Comparison of ENCODE assay signal across 20 mouse cellular contexts in the genomic region with DNA sequence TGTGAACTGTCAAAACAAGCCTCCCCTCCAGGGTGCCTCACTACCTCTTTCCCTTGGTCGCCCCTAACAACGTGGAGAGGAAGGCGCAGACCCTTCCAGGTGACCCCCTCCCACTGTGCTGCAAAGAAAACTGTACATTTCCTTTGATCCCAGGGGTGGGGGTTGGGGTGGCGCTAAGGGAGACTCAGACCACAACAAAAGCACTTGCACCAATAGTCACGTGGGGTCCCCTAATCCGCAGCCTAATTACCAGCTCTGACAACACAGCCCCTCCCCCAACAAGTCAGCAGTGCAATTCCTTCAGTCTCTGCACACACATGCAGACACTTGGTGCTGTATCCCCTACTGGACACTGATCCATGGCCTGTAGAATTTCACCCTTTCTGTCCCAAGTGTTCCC. TPM values are rescaled to one million over a fixed set of nuclear protein-coding genes. Genes with fewer than 3 reads are reported as not detected.
DNase-seq lines count a peak whose midpoint lies in the region; ATAC-seq lines count a peak whose summit lies in the region.
"Had no signal": no experiment of that assay in that cellular context is flagged by ENCODE, and none has a peak within 500 bp of the region (broad histone marks: within the 10 kb centered on the region; RNA-seq: fewer than 3 reads in every experiment).

No protein-coding gene starts in this region.

- no peak overlapping the region for H3K4me3 ChIP-seq in hindbrain, embryonic 11.5 days (ENCODE audit: low read depth, low read length)
- H3K4me3 ChIP-seq in hindbrain, embryonic 14.5 days (replicated peaks; ENCODE audit: low read length) = no peak overlapping the region
- no peak overlapping the region for H3K4me3 ChIP-seq in embryonic facial prominence, embryonic 10.5 days
- H3K4me3 ChIP-seq in limb, embryonic 12.5 days (replicated peaks) = no peak overlapping the region
- H3K4me3 ChIP-seq in intestine, embryonic 15.5 days (replicated peaks) = no peak overlapping the region
- H3K4me3 ChIP-seq in heart, embryonic 11.5 days (ENCODE audit: low read depth, low read length) = no peak overlapping the region
- H3K4me3 ChIP-seq: limb, embryonic 15.5 days; megakaryocyte, embryonic 14.5 days; stomach, embryonic 15.5 days had no signal

- no peaks in the 10 kb centered on the region for H3K27me3 ChIP-seq in hindbrain, embryonic 11.5 days (ENCODE audit: control insufficient read depth, insufficient read depth, low read length)
- H3K27me3 ChIP-seq in hindbrain, embryonic 14.5 days (ENCODE audit: control insufficient read depth, insufficient read depth, low read length) = peaks cover 4% of the 10 kb centered on the region; the same call in 1 of the 2 replicates
- peaks cover 59% of the 10 kb centered on the region for H3K27me3 ChIP-seq in embryonic facial prominence, embryonic 10.5 days (replicated peaks; ENCODE audit: low read depth, poor library complexity, severe bottlenecking)
- H3K27me3 ChIP-seq in limb, embryonic 12.5 days = peaks cover 8% of the 10 kb centered on the region
- no peaks in the 10 kb centered on the region; the same call in 1 of the 2 replicates for H3K27me3 ChIP-seq in intestine, embryonic 15.5 days (replicated peaks)
- peaks cover 9% of the 10 kb centered on the region; the same call in 1 of the 2 replicates for H3K27me3 ChIP-seq in heart, embryonic 11.5 days (ENCODE audit: control insufficient read depth, insufficient read depth, low read length)
- H3K27me3 ChIP-seq: limb, embryonic 15.5 days; stomach, embryonic 15.5 days had no signal

- peak; percentile 36 for DNase-seq in hindbrain, embryonic 11.5 days (ENCODE audit: low spot score)
- no peak for DNase-seq in hindbrain, embryonic 14.5 days (ENCODE audit: low spot score)
- peak; percentile 61 for DNase-seq in R1 (ENCODE audit: low read depth, low spot score)
- peak; percentile 66 for DNase-seq in embryonic facial prominence, embryonic 10.5 days (ENCODE audit: low spot score)
- DNase-seq in B cell, adult 2 months = no peak
- DNase-seq: cerebellum, adult 11 months; cerebellum, postnatal 14 days; gastrocnemius, postnatal 25 days; heart, postnatal 14 days; kidney, adult 8-10 months; kidney, postnatal 25 days; lung, postnatal 10 days; spleen, adult 18-20 months had no signal

- H3K4me1 ChIP-seq in hindbrain, embryonic 11.5 days (replicated peaks; ENCODE audit: control insufficient read depth, insufficient read depth, low read length) = 0 out of 2 replicates have a peak, but pooled peaks cover 5% of the 10 kb centered on the region
- peaks cover 21% of the 10 kb centered on the region for H3K4me1 ChIP-seq in hindbrain, embryonic 14.5 days (replicated peaks; ENCODE audit: control insufficient read depth, insufficient read depth, low read length)
- peaks cover 57% of the 10 kb centered on the region for H3K4me1 ChIP-seq in embryonic facial prominence, embryonic 10.5 days
- peaks cover 56% of the 10 kb centered on the region for H3K4me1 ChIP-seq in limb, embryonic 12.5 days (replicated peaks)
- H3K4me1 ChIP-seq in intestine, embryonic 15.5 days (replicated peaks) = 0 out of 2 replicates have a peak, but pooled peaks cover 14% of the 10 kb centered on the region
- peaks cover 19% of the 10 kb centered on the region; the same call in 1 of the 2 replicates for H3K4me1 ChIP-seq in heart, embryonic 11.5 days (ENCODE audit: control insufficient read depth, insufficient read depth, low read length)

- H3K36me3 ChIP-seq in hindbrain, embryonic 11.5 days (ENCODE audit: control insufficient read depth, insufficient read depth, low read length) = no peaks in the 10 kb centered on the region
- H3K36me3 ChIP-seq in hindbrain, embryonic 14.5 days (replicated peaks; ENCODE audit: control insufficient read depth, insufficient read depth) = no peaks in the 10 kb centered on the region
- no peaks in the 10 kb centered on the region for H3K36me3 ChIP-seq in embryonic facial prominence, embryonic 10.5 days (replicated peaks)
- no peaks in the 10 kb centered on the region for H3K36me3 ChIP-seq in limb, embryonic 12.5 days
- H3K36me3 ChIP-seq in intestine, embryonic 15.5 days = no peaks in the 10 kb centered on the region
- H3K36me3 ChIP-seq in heart, embryonic 11.5 days (ENCODE audit: control insufficient read depth, insufficient read depth, low read length) = no peaks in the 10 kb centered on the region
- H3K36me3 ChIP-seq: G1E; limb, embryonic 15.5 days; stomach, embryonic 15.5 days had no signal

- no peak for ATAC-seq in hindbrain, embryonic 11.5 days (ENCODE audit: low FRiP score)
- no peak for ATAC-seq in hindbrain, embryonic 14.5 days (ENCODE audit: low FRiP score)
- no peak for ATAC-seq in limb, embryonic 12.5 days (ENCODE audit: insufficient number of reproducible peaks, insufficient read depth, low FRiP score, low TSS enrichment, low read depth)
- no peak for ATAC-seq in intestine, embryonic 15.5 days
- ATAC-seq in heart, embryonic 11.5 days (replicated peaks; ENCODE audit: insufficient number of reproducible peaks, low FRiP score, low TSS enrichment) = no peak

- no peaks in the 10 kb centered on the region for H3K9me3 ChIP-seq in hindbrain, embryonic 11.5 days (ENCODE audit: control insufficient read depth, low read length)
- no peaks in the 10 kb centered on the region for H3K9me3 ChIP-seq in hindbrain, embryonic 14.5 days (ENCODE audit: control insufficient read depth, low read length)
- H3K9me3 ChIP-seq in embryonic facial prominence, embryonic 10.5 days = peaks cover 18% of the 10 kb centered on the region
- no peaks in the 10 kb centered on the region for H3K9me3 ChIP-seq in limb, embryonic 12.5 days
- no peaks in the 10 kb centered on the region for H3K9me3 ChIP-seq in intestine, embryonic 15.5 days
- H3K9me3 ChIP-seq in heart, embryonic 11.5 days (replicated peaks; ENCODE audit: control insufficient read depth, low read length) = no peaks in the 10 kb centered on the region
- H3K9me3 ChIP-seq: limb, embryonic 15.5 days; stomach, embryonic 15.5 days had no signal

- no peak overlapping the region for H3K4me2 ChIP-seq in hindbrain, embryonic 11.5 days (replicated peaks; ENCODE audit: low read depth, low read length)
- no peak overlapping the region for H3K4me2 ChIP-seq in hindbrain, embryonic 14.5 days (replicated peaks)
- H3K4me2 ChIP-seq in limb, embryonic 12.5 days = 0 out of 2 replicates have a peak overlapping the region, but pooled peaks have one; percentile 18
- no peak overlapping the region for H3K4me2 ChIP-seq in intestine, embryonic 15.5 days (replicated peaks)
- H3K4me2 ChIP-seq in heart, embryonic 11.5 days = no peak overlapping the region
- H3K4me2 ChIP-seq: limb, embryonic 15.5 days; stomach, embryonic 15.5 days had no signal

- 12% methylated on average over 6 of the region's 6 CpGs for WGBS in hindbrain, embryonic 11.5 days
- WGBS in hindbrain, embryonic 14.5 days = 5% methylated on average over 6 of the region's 6 CpGs
- 13% methylated on average over 6 of the region's 6 CpGs for WGBS in embryonic facial prominence, embryonic 10.5 days
- WGBS in limb, embryonic 12.5 days = 9% methylated on average over 6 of the region's 6 CpGs
- 21% methylated on average over 6 of the region's 6 CpGs for WGBS in intestine, embryonic 15.5 days
- WGBS in heart, embryonic 11.5 days (ENCODE audit: insufficient replicate concordance) = 19% methylated on average over 6 of the region's 6 CpGs

- H3K9ac ChIP-seq in hindbrain, embryonic 11.5 days (ENCODE audit: low read depth, low read length) = no peak overlapping the region
- no peak overlapping the region for H3K9ac ChIP-seq in hindbrain, embryonic 14.5 days
- H3K9ac ChIP-seq in limb, embryonic 12.5 days (replicated peaks) = no peak overlapping the region
- no peak overlapping the region for H3K9ac ChIP-seq in intestine, embryonic 15.5 days
- H3K9ac ChIP-seq in heart, embryonic 11.5 days (ENCODE audit: low read depth, low read length) = no peak overlapping the region
- H3K9ac ChIP-seq: limb, embryonic 15.5 days; stomach, embryonic 15.5 days had no signal

- H3K27ac ChIP-seq in hindbrain, embryonic 11.5 days (ENCODE audit: low read depth, low read length) = no peak overlapping the region
- no peak overlapping the region for H3K27ac ChIP-seq in hindbrain, embryonic 14.5 days
- peak overlapping the region; percentile 51 for H3K27ac ChIP-seq in embryonic facial prominence, embryonic 10.5 days (replicated peaks)
- no peak overlapping the region for H3K27ac ChIP-seq in limb, embryonic 12.5 days
- no peak overlapping the region for H3K27ac ChIP-seq in intestine, embryonic 15.5 days
- H3K27ac ChIP-seq in heart, embryonic 11.5 days (ENCODE audit: low read depth, low read length) = no peak overlapping the region
- H3K27ac ChIP-seq: limb, embryonic 15.5 days; stomach, embryonic 15.5 days had no signal

RNA-seq across cellular contexts. Expression of a gene that starts 5.8 kb away (rescaled TPM):
- 0.14 and 0.71 TPM in 2 replicates for polyA plus RNA-seq in hindbrain, embryonic 11.5 days (2014; fragmentation: Nextera tagmentation; extraction: Ambion mirVana)
- 0.90 and 1.0 TPM in 2 replicates for polyA plus RNA-seq in hindbrain, embryonic 14.5 days (2014; fragmentation: Nextera tagmentation; extraction: Ambion mirVana)
- 0.26 and 0.96 TPM in 2 replicates for polyA plus RNA-seq in embryonic facial prominence, embryonic 10.5 days (2016; fragmentation: Nextera tagmentation; extraction: Ambion mirVana)
- 1.3 and 1.4 TPM in 2 replicates for polyA plus RNA-seq in limb, embryonic 12.5 days (2016; fragmentation: Nextera tagmentation; extraction: Ambion mirVana)
- polyA plus RNA-seq in intestine, embryonic 15.5 days (2015; fragmentation: Nextera tagmentation; extraction: Ambion mirVana) = 11.4 and 13.4 TPM in 2 replicates
- polyA plus RNA-seq in heart, embryonic 11.5 days (2014; fragmentation: Nextera tagmentation; extraction: Ambion mirVana) = 0.52 and 0.87 TPM in 2 replicates

RNA-seq across cellular contexts. Expression of a gene that starts 6.9 kb away (rescaled TPM):
- 942 and 1,091 TPM in 2 replicates for polyA plus RNA-seq in hindbrain, embryonic 11.5 days (2014; fragmentation: Nextera tagmentation; extraction: Ambion mirVana)
- 293 and 336 TPM in 2 replicates for polyA plus RNA-seq in hindbrain, embryonic 14.5 days (2014; fragmentation: Nextera tagmentation; extraction: Ambion mirVana)
- polyA plus RNA-seq in embryonic facial prominence, embryonic 10.5 days (2016; fragmentation: Nextera tagmentation; extraction: Ambion mirVana) = 355 and 407 TPM in 2 replicates
- 1,371 and 1,459 TPM in 2 replicates for polyA plus RNA-seq in limb, embryonic 12.5 days (2016; fragmentation: Nextera tagmentation; extraction: Ambion mirVana)
- 672 and 702 TPM in 2 replicates for polyA plus RNA-seq in intestine, embryonic 15.5 days (2015; fragmentation: Nextera tagmentation; extraction: Ambion mirVana)
- 1,643 and 1,679 TPM in 2 replicates for polyA plus RNA-seq in heart, embryonic 11.5 days (2014; fragmentation: Nextera tagmentation; extraction: Ambion mirVana)

RNA-seq across cellular contexts. Expression of a gene that starts 35.2 kb away (rescaled TPM):
- 1.3 and 2.1 TPM in 2 replicates for polyA plus RNA-seq in hindbrain, embryonic 11.5 days (2014; fragmentation: Nextera tagmentation; extraction: Ambion mirVana)
- polyA plus RNA-seq in hindbrain, embryonic 14.5 days (2014; fragmentation: Nextera tagmentation; extraction: Ambion mirVana) = 0.57 and 0.87 TPM in 2 replicates
- 2.7 and 2.9 TPM in 2 replicates for polyA plus RNA-seq in embryonic facial prominence, embryonic 10.5 days (2016; fragmentation: Nextera tagmentation; extraction: Ambion mirVana)
- polyA plus RNA-seq in limb, embryonic 12.5 days (2016; fragmentation: Nextera tagmentation; extraction: Ambion mirVana) = 13.8 and 19.2 TPM in 2 replicates
- 13.6 and 17.7 TPM in 2 replicates for polyA plus RNA-seq in intestine, embryonic 15.5 days (2015; fragmentation: Nextera tagmentation; extraction: Ambion mirVana)
- 1.3 and 2.6 TPM in 2 replicates for polyA plus RNA-seq in heart, embryonic 11.5 days (2014; fragmentation: Nextera tagmentation; extraction: Ambion mirVana)

Comparison
In these comparisons a context has a peak if more than half of its experiments do, and no peak if none do; other contexts are left out.
1. DNase-seq: peak in hindbrain, embryonic 11.5 days (single experiment), R1 (single experiment) and embryonic facial prominence, embryonic 10.5 days (single experiment); none in hindbrain, embryonic 14.5 days (single experiment) and B cell, adult 2 months (0 of 2).